Mouse (Mus musculus): Measurements from ENCODE around the gene Grin2b.
"Not testable (repeated sequence)": the region's sequence is repeated elsewhere in the genome, so short reads cannot be mapped to it uniquely, and the experiment has no call there.

Grin2b gene

GRCm38 (mm10) chr6:135798202-135798992, 374.9 kb downstream of the Grin2b start:
- DNase-seq (ENCODE audit: low spot score) = no peak

GRCm38 (mm10) chr6:135797371-135798033, 375.8 kb downstream of the Grin2b start:
- no peak for DNase-seq (ENCODE audit: low spot score)

DNA sequence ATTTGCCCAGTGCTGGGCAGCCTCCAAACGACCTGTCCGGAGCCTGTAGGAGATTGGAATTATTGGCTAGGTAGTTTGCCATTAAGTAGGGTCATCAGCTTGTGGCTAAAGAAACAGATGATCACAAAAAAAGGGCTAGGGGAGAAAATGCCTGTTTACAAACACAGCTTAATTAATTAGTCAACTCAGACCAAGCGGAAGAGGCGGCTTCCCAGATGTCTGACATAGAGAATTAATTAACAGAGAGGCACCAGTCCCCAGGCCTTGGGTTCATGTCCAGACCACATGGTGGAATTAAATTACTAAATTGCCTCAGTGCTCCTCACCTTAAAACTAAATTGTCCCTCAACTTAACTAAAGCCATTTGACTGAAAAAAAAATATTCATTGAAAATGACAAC, 376.4 kb downstream of the Grin2b start:
- no peak for DNase-seq (ENCODE audit: low spot score)

DNA sequence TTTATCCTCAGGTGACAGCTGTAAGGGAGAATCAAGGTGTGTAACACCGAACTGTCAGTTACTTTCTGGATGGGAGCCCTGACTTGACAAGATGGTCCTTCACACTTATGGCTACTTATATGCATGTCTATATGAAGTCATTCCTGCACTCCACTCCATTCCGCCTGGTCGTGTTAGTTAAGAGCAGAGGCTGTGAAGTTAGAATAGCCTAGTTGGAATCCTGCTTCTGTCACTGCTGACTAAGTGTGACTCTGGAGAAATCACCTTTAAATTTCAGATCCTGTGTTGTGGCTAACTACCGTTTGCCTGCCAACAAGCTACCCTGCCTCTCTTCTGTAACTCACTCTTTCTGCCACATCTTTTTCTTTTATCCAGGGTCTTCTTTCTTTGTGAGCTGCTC, 381.9 kb downstream of the Grin2b start:
- DNase-seq (ENCODE audit: low spot score) = no peak

DNA sequence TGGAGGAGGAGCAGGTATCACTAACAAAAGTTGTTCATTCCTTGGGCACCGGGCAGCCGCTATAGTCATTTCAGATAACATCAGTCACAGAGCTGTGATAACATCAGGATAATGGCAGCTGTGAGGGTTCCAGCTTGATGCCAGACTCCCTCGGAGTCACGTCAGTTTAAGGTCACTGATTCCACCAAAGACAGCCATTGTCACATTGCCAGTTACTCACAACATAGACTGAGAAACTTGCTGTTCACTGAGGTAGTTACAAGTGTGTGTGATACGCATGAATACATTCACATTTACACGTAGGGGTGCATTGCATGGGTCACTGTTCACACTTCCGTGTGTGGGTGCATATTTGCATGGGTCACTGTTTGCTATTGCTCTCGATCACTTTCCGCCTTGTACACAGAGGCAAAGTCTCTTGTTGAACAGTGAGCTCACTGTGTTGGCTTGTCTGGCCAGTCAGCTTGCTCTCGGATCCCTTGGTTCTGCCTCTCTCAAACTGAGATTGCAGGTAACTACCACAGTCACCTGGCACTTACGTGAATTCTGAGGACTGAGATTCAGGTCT, 383.6 kb downstream of the Grin2b start:
- DNase-seq (ENCODE audit: low spot score) = no peak

DNA sequence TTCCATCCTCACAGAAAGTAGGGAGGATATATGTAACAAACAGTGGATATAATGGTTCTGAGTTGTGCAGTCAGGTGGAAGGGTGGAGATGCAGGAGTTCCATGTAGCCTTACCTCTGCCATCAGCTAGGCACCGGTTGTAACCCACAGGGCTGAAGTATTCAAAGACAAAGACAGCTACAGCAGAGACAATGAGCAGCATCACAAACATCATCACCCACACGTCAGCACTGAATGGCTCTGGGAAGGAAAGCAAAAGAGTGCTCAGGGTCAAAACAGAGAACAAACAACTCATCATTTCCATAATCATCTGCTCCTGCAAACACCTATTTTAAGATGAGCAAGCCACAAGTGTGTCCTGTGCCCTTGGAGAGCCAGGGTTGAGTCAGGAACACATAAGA, 398.6 kb downstream of the Grin2b start:
- DNase-seq (ENCODE audit: low spot score) = no peak

GRCm38 (mm10) chr6:135767572-135767971, 405.7 kb downstream of the Grin2b start:
- no peak for DNase-seq (ENCODE audit: low spot score)

- no peak for DNase-seq (ENCODE audit: low spot score)
Measured at GRCm38 (mm10) chr6:135758735-135759134, 414.6 kb downstream of the Grin2b start.

GRCm38 (mm10) chr6:135756075-135756474, 417.2 kb downstream of the Grin2b start:
- DNase-seq (ENCODE audit: low spot score) = no peak

DNA sequence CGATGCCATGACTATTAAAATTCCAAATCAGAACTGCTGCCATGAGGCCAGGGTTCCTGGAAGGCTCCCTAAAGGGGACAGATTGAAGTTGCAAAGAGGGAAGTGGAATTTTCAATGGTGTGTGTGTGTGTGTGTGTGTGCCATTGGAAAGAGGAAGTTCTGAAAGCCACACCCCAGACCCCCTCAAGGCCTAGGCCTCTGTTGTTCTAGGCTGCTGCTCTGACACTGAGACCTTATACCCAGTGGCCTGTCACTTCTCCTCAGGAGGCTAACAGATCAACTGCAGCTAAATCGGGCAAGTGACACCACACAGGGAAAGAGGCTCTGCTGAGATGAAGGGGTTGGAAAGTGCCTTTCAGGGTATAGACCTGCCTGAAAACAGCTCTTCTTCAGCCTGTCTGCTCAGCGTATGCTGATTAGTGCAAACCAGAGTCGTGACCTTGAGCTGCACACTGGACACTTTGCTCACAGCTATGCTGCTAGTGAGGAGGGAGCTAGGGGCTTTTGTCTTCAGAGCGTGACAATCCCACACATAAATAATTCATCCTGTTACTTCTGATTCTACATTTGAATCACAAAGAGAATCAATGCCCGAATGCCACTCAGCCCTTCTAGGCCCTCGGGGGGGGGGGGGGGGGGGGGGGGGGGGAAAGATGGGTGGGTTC, 424.8 kb downstream of the Grin2b start:
- no peak for DNase-seq (ENCODE audit: low spot score)

- no peak for DNase-seq (ENCODE audit: low spot score)
Measured at GRCm38 (mm10) chr6:135745606-135746005, 427.7 kb downstream of the Grin2b start.

GRCm38 (mm10) chr6:135734227-135734732, 439.0 kb downstream of the Grin2b start:
- no peak for DNase-seq (ENCODE audit: low spot score)

- DNase-seq (ENCODE audit: low spot score) = no peak
Measured at GRCm38 (mm10) chr6:135727106-135727505, 446.2 kb downstream of the Grin2b start.

GRCm38 (mm10) chr6:135721706-135722105, 451.6 kb downstream of the Grin2b start:
- DNase-seq (ENCODE audit: low spot score) = no peak

- no peak for DNase-seq (ENCODE audit: low spot score)
Measured at GRCm38 (mm10) chr6:135714906-135715305, 458.4 kb downstream of the Grin2b start.

GRCm38 (mm10) chr6:135714236-135714635, 459.1 kb downstream of the Grin2b start:
- DNase-seq (ENCODE audit: low spot score) = no peak

DNA sequence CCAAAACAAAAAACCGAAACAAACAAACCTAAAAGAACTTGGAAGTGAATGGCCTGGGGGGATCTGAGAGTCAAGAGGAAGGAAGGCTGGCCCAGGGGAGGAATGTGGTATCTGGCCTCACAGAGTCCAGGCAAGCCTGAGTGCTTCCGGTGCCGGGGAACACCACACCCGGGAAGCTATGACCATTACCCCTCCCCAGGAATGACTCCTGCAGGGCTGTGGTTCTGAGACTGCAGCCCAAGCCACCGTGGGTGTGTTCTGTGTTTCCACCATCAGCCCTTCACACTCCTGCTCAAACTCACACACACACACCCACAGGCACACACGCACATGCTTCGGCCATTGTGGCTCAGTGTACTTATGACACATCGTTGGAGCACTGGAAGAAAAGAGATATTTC, 459.6 kb downstream of the Grin2b start:
- DNase-seq (ENCODE audit: low spot score) = no peak

DNA sequence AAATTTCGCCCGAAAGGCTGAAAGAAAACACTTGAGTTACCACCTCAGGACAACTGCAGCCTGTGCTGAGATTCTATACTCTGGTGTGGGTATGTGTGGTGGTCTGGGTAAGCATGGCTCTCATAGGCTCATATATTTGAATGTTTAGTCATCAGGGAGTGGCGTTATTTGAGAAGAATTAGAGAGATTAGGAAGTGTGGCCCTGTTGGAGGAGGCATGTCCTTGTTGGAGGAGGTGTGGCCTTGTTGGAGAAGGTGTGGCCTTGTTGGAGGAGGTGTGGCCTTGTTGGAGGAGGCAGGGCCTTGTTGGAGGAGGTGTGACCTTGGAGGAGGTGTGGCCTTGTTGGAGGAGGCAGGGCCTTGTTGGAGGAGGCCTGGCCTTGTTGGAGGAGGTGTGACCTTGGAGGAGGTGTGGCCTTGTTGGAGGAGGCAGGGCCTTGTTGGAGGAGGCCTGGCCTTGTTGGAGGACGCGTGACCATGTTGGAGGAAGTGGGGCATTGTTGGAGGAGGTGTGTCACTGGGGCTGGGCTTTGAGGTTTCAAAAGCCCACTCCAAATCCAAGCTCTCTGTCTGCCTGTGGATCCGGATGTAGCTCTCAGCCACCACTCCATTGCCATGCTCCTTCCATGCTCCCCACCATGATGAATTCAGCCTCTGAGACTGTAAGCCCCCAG, 466.3 kb downstream of the Grin2b start:
- not testable (repeated sequence) for DNase-seq (ENCODE audit: low spot score)

DNA sequence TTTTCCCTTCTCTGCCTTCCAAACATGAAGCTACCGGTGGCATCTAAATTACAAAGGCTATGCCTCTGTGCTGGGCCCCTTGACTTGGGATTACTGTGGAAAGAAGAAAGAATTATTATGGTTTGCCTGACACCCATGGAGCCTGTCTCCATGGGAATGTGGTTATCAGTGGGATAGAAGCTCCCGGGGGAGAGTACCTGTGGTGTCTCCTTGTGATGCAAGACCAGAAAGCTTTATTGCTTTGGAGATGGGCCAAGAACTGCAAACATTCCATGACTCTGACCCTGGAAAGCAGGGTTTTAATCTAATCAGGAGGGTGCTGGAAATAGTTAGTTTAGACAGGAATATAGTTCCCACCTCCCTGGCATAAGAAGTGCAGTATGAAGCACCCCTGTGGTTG, 469.7 kb downstream of the Grin2b start:
- DNase-seq (ENCODE audit: low spot score) = no peak

- DNase-seq (ENCODE audit: low spot score) = no peak
Measured at GRCm38 (mm10) chr6:135701361-135701760, 471.9 kb downstream of the Grin2b start.

- no peak for DNase-seq (ENCODE audit: low spot score)
Measured at GRCm38 (mm10) chr6:135700717-135701345, 472.5 kb downstream of the Grin2b start.

Data from MN1 (cell line).